Mouse (Mus musculus): Measurements from ENCODE around the gene Il22ra1.
A peak's percentile ranks its signal among the peaks of the same experiment; 100 is the strongest.

GRCm38 (mm10) chr4:135683553-135683952 is 44.4 kb upstream of the Il22ra1 start:
- TF ChIP-seq CTCF (IDR thresholded peaks at IDR 0.05; ENCODE audit: borderline replicate concordance, insufficient read depth, low read length) (peak; percentile 10; the same call in 1 of the 2 replicates), POLR2A (IDR thresholded peaks at IDR 0.05; ENCODE audit: low read depth, low read length) (no peak)
